In the genomic region with DNA sequence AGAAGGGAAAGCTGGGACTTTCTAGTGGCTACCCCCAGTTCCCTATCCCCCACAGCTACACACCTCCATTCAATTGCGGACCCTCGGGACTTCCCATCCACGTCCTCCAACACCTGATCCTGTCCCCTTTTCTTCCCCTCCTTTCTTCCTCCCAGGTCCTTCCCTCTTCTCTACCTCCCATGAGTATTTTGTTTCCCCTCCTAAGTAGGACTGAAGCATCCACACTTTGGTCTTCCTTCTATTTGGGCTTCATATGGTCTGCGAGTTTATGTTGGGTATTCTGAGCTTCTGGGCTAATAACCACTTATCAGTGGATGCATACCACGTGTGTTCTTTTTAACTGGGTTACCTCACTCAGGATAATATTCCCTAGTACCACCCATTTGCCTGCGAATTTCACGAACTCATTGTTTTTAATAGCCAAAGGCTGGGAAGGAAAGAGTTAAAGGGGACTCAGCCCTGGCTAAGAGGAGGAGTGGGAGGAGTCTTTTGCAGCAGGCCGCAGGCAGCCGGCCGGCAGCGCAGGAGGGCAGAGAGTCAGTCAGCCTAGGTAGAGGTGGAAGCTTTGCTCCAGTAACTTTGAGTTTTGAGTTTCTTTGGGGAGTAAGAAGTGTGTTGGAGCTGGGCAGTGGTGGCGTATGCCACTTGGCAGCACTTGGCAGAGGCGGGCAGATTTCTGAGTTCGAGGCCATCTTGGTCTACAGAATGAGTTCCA, we compare ENCODE assay signal across 11 mouse cellular contexts. TPM values are rescaled to one million over a fixed set of nuclear protein-coding genes. Genes with fewer than 3 reads are reported as not detected.
A peak's percentile ranks its signal among the peaks of the same experiment; 100 is the strongest.
DNase-seq lines count a peak whose midpoint lies in the region; ATAC-seq and TF ChIP-seq lines count a peak whose summit lies in the region.
"Had no signal": no experiment of that assay in that cellular context is flagged by ENCODE, and none has a peak within 500 bp of the region (broad histone marks: within the 10 kb centered on the region; RNA-seq: fewer than 3 reads in every experiment).

No protein-coding gene starts in this region.

- H3K4me1 ChIP-seq in hindbrain, embryonic 10.5 days (replicated peaks), result peaks cover 8% of the 10 kb centered on the region; the same call in 1 of the 2 replicates
- no peaks in the 10 kb centered on the region for H3K4me1 ChIP-seq in hindbrain, postnatal 0 days (ENCODE audit: insufficient read depth, low read length)
- H3K4me1 ChIP-seq in midbrain, embryonic 11.5 days (ENCODE audit: control insufficient read depth, insufficient read depth, low read length), result peaks cover 2% of the 10 kb centered on the region; the same call in 1 of the 2 replicates
- H3K4me1 ChIP-seq in midbrain, postnatal 0 days (ENCODE audit: insufficient read depth, low read length), result no peaks in the 10 kb centered on the region
- H3K4me1 ChIP-seq in embryonic fibroblast, embryonic 13.5 days (ENCODE audit: control insufficient read depth, insufficient read depth, low read length), result peaks cover 23% of the 10 kb centered on the region
- peaks cover 9% of the 10 kb centered on the region for H3K4me1 ChIP-seq in small intestine, adult 2 months (ENCODE audit: control insufficient read depth, insufficient read depth, insufficient read length, low read length)

- no peaks in the 10 kb centered on the region for H3K36me3 ChIP-seq in hindbrain, embryonic 10.5 days
- H3K36me3 ChIP-seq in hindbrain, postnatal 0 days (ENCODE audit: insufficient read depth, low read length), result no peaks in the 10 kb centered on the region
- H3K36me3 ChIP-seq in midbrain, embryonic 11.5 days (ENCODE audit: control insufficient read depth, insufficient read depth, low read length), result no peaks in the 10 kb centered on the region
- no peaks in the 10 kb centered on the region for H3K36me3 ChIP-seq in midbrain, postnatal 0 days (ENCODE audit: insufficient read depth, low read length)
- H3K36me3 ChIP-seq in small intestine, adult 2 months (ENCODE audit: control insufficient read depth, insufficient read depth, low read length), result peaks cover 24% of the 10 kb centered on the region

- H3K4me2 ChIP-seq in hindbrain, postnatal 0 days (ENCODE audit: low read depth, low read length), result no peak overlapping the region
- no peak overlapping the region; the same call in 1 of the 2 replicates for H3K4me2 ChIP-seq in midbrain, embryonic 11.5 days
- no peak overlapping the region for H3K4me2 ChIP-seq in midbrain, postnatal 0 days (ENCODE audit: low read depth, low read length, poor library complexity, severe bottlenecking)

- H3K9me3 ChIP-seq in hindbrain, embryonic 10.5 days, result no peaks in the 10 kb centered on the region
- no peaks in the 10 kb centered on the region for H3K9me3 ChIP-seq in hindbrain, postnatal 0 days (ENCODE audit: low read length)
- no peaks in the 10 kb centered on the region for H3K9me3 ChIP-seq in midbrain, embryonic 11.5 days (ENCODE audit: control insufficient read depth, low read length)
- H3K9me3 ChIP-seq in midbrain, postnatal 0 days (ENCODE audit: low read length), result no peaks in the 10 kb centered on the region

- no peak overlapping the region for H3K9ac ChIP-seq in hindbrain, postnatal 0 days (replicated peaks; ENCODE audit: low read length)
- H3K9ac ChIP-seq in midbrain, embryonic 11.5 days (ENCODE audit: low read length), result no peak overlapping the region
- H3K9ac ChIP-seq in midbrain, postnatal 0 days (replicated peaks; ENCODE audit: low read length, poor library complexity, severe bottlenecking), result no peak overlapping the region

- H3K27me3 ChIP-seq in hindbrain, embryonic 10.5 days (ENCODE audit: insufficient read depth, poor library complexity, severe bottlenecking), result peaks cover 100% of the 10 kb centered on the region
- H3K27me3 ChIP-seq in hindbrain, postnatal 0 days (ENCODE audit: insufficient read depth, low read length), result peaks cover 89% of the 10 kb centered on the region
- peaks cover 91% of the 10 kb centered on the region for H3K27me3 ChIP-seq in midbrain, embryonic 11.5 days (ENCODE audit: control insufficient read depth, insufficient read depth, low read length)
- peaks cover 81% of the 10 kb centered on the region for H3K27me3 ChIP-seq in midbrain, postnatal 0 days (ENCODE audit: insufficient read depth, low read length)
- H3K27me3 ChIP-seq in small intestine, adult 2 months (ENCODE audit: control insufficient read depth, insufficient read depth, low read length), result peaks cover 31% of the 10 kb centered on the region

- no peak overlapping the region for H3K4me3 ChIP-seq in hindbrain, embryonic 10.5 days
- H3K4me3 ChIP-seq in hindbrain, postnatal 0 days (ENCODE audit: low read length), result no peak overlapping the region
- H3K4me3 ChIP-seq in midbrain, embryonic 11.5 days (ENCODE audit: low read depth, low read length), result no peak overlapping the region
- no peak overlapping the region for H3K4me3 ChIP-seq in midbrain, postnatal 0 days (ENCODE audit: low read depth, low read length)
- peak overlapping the region; percentile 13; the same call in 1 of the 2 replicates for H3K4me3 ChIP-seq in embryonic fibroblast, embryonic 13.5 days (ENCODE audit: insufficient read depth, low read length)
- 0 out of 2 replicates have a peak overlapping the region, but pooled peaks have one; percentile 16 for H3K4me3 ChIP-seq in small intestine, adult 2 months (ENCODE audit: low read depth, low read length)

- TF ChIP-seq CTCF in hindbrain, postnatal 0 days (IDR thresholded peaks at IDR 0.05; ENCODE audit: low read depth), result no peak
- TF ChIP-seq CTCF in midbrain, postnatal 0 days (IDR thresholded peaks at IDR 0.05), result no peak
- no peak for TF ChIP-seq CTCF in embryonic fibroblast, embryonic 13.5 days (IDR thresholded peaks at IDR 0.05; ENCODE audit: borderline replicate concordance, insufficient read depth, low read length)
- no peak for TF ChIP-seq CTCF in small intestine, adult 2 months (IDR thresholded peaks at IDR 0.05; ENCODE audit: extremely low read depth, insufficient read length, insufficient replicate concordance, low read depth, low read length)

- DNase-seq in hindbrain, embryonic 10.5 days (ENCODE audit: low spot score), result peak; percentile 62
- no peak for DNase-seq in hindbrain, postnatal 0 days (ENCODE audit: low spot score)
- DNase-seq in midbrain, embryonic 11.5 days (ENCODE audit: low spot score, missing footprints), result peak; percentile 95
- no peak for DNase-seq in midbrain, postnatal 0 days (ENCODE audit: low spot score)
- no peak for DNase-seq in frontal cortex, postnatal 36 days (ENCODE audit: low spot score in 2 of 2)
- DNase-seq: cerebellum, adult 9-10 months; kidney, postnatal 14 days; thymus, postnatal 25 days had no signal

- under 1% methylated on average over 14 of the region's 14 CpGs for WGBS in hindbrain, embryonic 10.5 days
- 1% methylated on average over 14 of the region's 14 CpGs for WGBS in hindbrain, postnatal 0 days
- under 1% methylated on average over 14 of the region's 14 CpGs for WGBS in midbrain, embryonic 11.5 days
- WGBS in midbrain, postnatal 0 days, result under 1% methylated on average over 14 of the region's 14 CpGs
- WGBS in small intestine, adult 2 months, result 15% methylated on average over 14 of the region's 14 CpGs

- H3K27ac ChIP-seq in hindbrain, embryonic 10.5 days, result no peak overlapping the region
- H3K27ac ChIP-seq in hindbrain, postnatal 0 days, result no peak overlapping the region
- H3K27ac ChIP-seq in midbrain, embryonic 11.5 days (ENCODE audit: low read depth, low read length), result no peak overlapping the region
- H3K27ac ChIP-seq in midbrain, postnatal 0 days (ENCODE audit: low read depth, low read length), result no peak overlapping the region
- peak overlapping the region; percentile 27; the same call in 1 of the 2 replicates for H3K27ac ChIP-seq in embryonic fibroblast, embryonic 13.5 days (ENCODE audit: insufficient read depth, low read length)
- H3K27ac ChIP-seq in small intestine, adult 2 months (ENCODE audit: insufficient read depth, low read depth, low read length), result no peak overlapping the region
- H3K27ac ChIP-seq: macrophage had no signal

- ATAC-seq in hindbrain, postnatal 0 days, result no peak
- peak; percentile 67 for ATAC-seq in midbrain, embryonic 11.5 days (ENCODE audit: low FRiP score)
- ATAC-seq in midbrain, postnatal 0 days (ENCODE audit: low FRiP score), result no peak

- TF ChIP-seq POLR2A in embryonic fibroblast, embryonic 13.5 days (IDR thresholded peaks at IDR 0.05; ENCODE audit: low read depth, low read length), result peak; percentile 53
- TF ChIP-seq POLR2A in small intestine, adult 2 months (IDR thresholded peaks at IDR 0.05; ENCODE audit: low read depth, low read length), result no peak

RNA-seq across cellular contexts. Expression of a gene that starts 7.4 kb away (rescaled TPM):
- polyA plus RNA-seq in hindbrain, embryonic 10.5 days (2016; fragmentation: Nextera tagmentation; extraction: Ambion mirVana), result 0.54 and 2.2 TPM in 2 replicates
- total RNA-seq in hindbrain, postnatal 0 days (2014; rRNA removed), result 3.4 and 5.7 TPM in 2 replicates
- polyA plus RNA-seq in hindbrain, postnatal 0 days (2015; fragmentation: Nextera tagmentation; extraction: Ambion mirVana), result 2.3 TPM in 2 replicates
- polyA plus RNA-seq in midbrain, embryonic 11.5 days (2014; fragmentation: Nextera tagmentation; extraction: Ambion mirVana), result 0.15 TPM in 1 of 2 replicates, not detected in the other
- 1.2 and 4.2 TPM in 2 replicates for total RNA-seq in midbrain, postnatal 0 days (2014; rRNA removed)
- 2.1 and 2.8 TPM in 2 replicates for polyA plus RNA-seq in midbrain, postnatal 0 days (2015; fragmentation: Nextera tagmentation; extraction: Ambion mirVana)
- 49.1 and 74.6 TPM in 2 replicates for polyA plus RNA-seq in embryonic fibroblast, embryonic 13.5 days (2011; ENCODE audit: insufficient read length, low read depth, missing spikeins)
- polyA plus RNA-seq in small intestine, adult 2 months (2012; rRNA removed), result 136 and 280 TPM in 2 replicates

RNA-seq across cellular contexts. Expression of a gene that starts 9.0 kb away (rescaled TPM):
- polyA plus RNA-seq in hindbrain, embryonic 10.5 days (2016; fragmentation: Nextera tagmentation; extraction: Ambion mirVana), result not detected in 2 replicates
- not detected in 2 replicates for total RNA-seq in hindbrain, postnatal 0 days (2014; rRNA removed)
- polyA plus RNA-seq in hindbrain, postnatal 0 days (2015; fragmentation: Nextera tagmentation; extraction: Ambion mirVana), result not detected in 2 replicates
- not detected in 2 replicates for polyA plus RNA-seq in midbrain, embryonic 11.5 days (2014; fragmentation: Nextera tagmentation; extraction: Ambion mirVana)
- total RNA-seq in midbrain, postnatal 0 days (2014; rRNA removed), result not detected in 2 replicates
- not detected in 2 replicates for polyA plus RNA-seq in midbrain, postnatal 0 days (2015; fragmentation: Nextera tagmentation; extraction: Ambion mirVana)
- 59.5 and 119 TPM in 2 replicates for polyA plus RNA-seq in embryonic fibroblast, embryonic 13.5 days (2011; ENCODE audit: insufficient read length, low read depth, missing spikeins)
- polyA plus RNA-seq in small intestine, adult 2 months (2012; rRNA removed), result 0.39 and 0.93 TPM in 2 replicates

Comparison
In these comparisons a context has a peak if more than half of its experiments do, and no peak if none do; other contexts are left out.
1. DNase-seq: peak in hindbrain, embryonic 10.5 days (single experiment) and midbrain, embryonic 11.5 days (single experiment); none in hindbrain, postnatal 0 days (single experiment), midbrain, postnatal 0 days (single experiment) and frontal cortex, postnatal 36 days (0 of 2).
2. H3K4me3 ChIP-seq: peak in embryonic fibroblast, embryonic 13.5 days (single experiment) and small intestine, adult 2 months (single experiment); none in hindbrain, embryonic 10.5 days (single experiment), hindbrain, postnatal 0 days (single experiment), midbrain, embryonic 11.5 days (single experiment) and midbrain, postnatal 0 days (single experiment).
3. RNA of a gene that starts 7.4 kb away (polyA plus RNA-seq): 136 to 280 TPM in small intestine, adult 2 months and 49.1 to 74.6 TPM in embryonic fibroblast, embryonic 13.5 days; 2.3 TPM in hindbrain, postnatal 0 days, 0.54 to 2.2 TPM in hindbrain, embryonic 10.5 days, 2.1 to 2.8 TPM in midbrain, postnatal 0 days and 0.15 TPM in midbrain, embryonic 11.5 days; every median in the first group is over 10 times any median in the second.
4. RNA of a gene that starts 9.0 kb away (polyA plus RNA-seq): 59.5 to 119 TPM in embryonic fibroblast, embryonic 13.5 days; 0.39 to 0.93 TPM in small intestine, adult 2 months, not detected in midbrain, postnatal 0 days, not detected in hindbrain, embryonic 10.5 days, not detected in hindbrain, postnatal 0 days and not detected in midbrain, embryonic 11.5 days; every median in the first group is over 10 times any median in the second.